Mouse (Mus musculus) right cerebral cortex, postnatal 4 days (tissue): ENCODE data around the gene Gm21094.
"Not testable (repeated sequence)": the region's sequence is repeated elsewhere in the genome, so short reads cannot be mapped to it uniquely, and the experiment has no call there.

ENCODE experiments used
- DNase-seq: peaks from one replicate; pipeline ENCODE4 v3.0.0-alpha.2; 2022

Gene Gm21094

DNA sequence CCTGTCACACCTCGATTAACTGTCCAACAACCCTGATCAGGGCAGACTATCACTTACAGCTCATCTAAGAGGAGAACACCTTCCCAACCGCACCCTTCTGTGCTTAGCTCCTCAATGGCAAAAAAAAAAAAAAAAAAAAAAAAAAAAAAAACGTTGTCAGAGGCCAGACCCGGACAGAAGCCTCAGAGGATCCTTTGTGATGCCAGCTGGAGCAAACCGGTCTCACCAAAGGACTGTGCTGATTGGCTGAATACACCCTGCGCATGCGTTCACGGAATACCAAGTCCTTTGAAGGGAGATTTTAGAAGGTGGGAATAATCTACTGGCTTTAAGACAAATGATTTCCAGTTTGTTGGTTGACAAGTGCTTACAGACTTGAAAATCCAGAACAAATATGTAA lies at the start of gene Gm21094:
Gene Gm21094 (minus strand): TSS at position 101 of the 400 bp plus-strand sequence.
- not testable (repeated sequence) for DNase-seq
